Comparison of ENCODE assay signal across 20 mouse cellular contexts in genomic region chr4:136896461-136896860, GRCm38 (mm10). TPM values are rescaled to one million over a fixed set of nuclear protein-coding genes. Genes with fewer than 3 reads are reported as not detected.
DNase-seq lines count a peak whose midpoint lies in the region; ATAC-seq and TF ChIP-seq lines count a peak whose summit lies in the region.
"Had no signal": no experiment of that assay in that cellular context is flagged by ENCODE, and none has a peak within 500 bp of the region (broad histone marks: within the 10 kb centered on the region; RNA-seq: fewer than 3 reads in every experiment).

No protein-coding gene starts in this region.

- H3K4me2 ChIP-seq in forebrain, embryonic 11.5 days (ENCODE audit: low read depth, low read length, severe bottlenecking), result 0 out of 2 replicates have a peak overlapping the region, but pooled peaks have one; percentile 32
- H3K4me2 ChIP-seq in forebrain, embryonic 16.5 days (ENCODE audit: low read length), result no peak overlapping the region
- H3K4me2 ChIP-seq in hindbrain, postnatal 0 days (ENCODE audit: low read depth, low read length), result peak overlapping the region; percentile 33; the same call in 1 of the 2 replicates

- H3K4me1 ChIP-seq in forebrain, embryonic 11.5 days (replicated peaks; ENCODE audit: control insufficient read depth, insufficient read depth, low read length), result peaks cover 5% of the 10 kb centered on the region; the same call in 1 of the 2 replicates
- H3K4me1 ChIP-seq in forebrain, embryonic 16.5 days (replicated peaks; ENCODE audit: control insufficient read depth, insufficient read depth, low read length), result peaks cover 4% of the 10 kb centered on the region; the same call in 1 of the 2 replicates
- H3K4me1 ChIP-seq in hindbrain, postnatal 0 days (ENCODE audit: insufficient read depth, low read length), result no peaks in the 10 kb centered on the region
- peaks cover 17% of the 10 kb centered on the region for H3K4me1 ChIP-seq in hindbrain, embryonic 10.5 days (replicated peaks)
- H3K4me1 ChIP-seq in spleen, adult 2 months (ENCODE audit: control insufficient read depth, insufficient read depth, insufficient read length), result no peaks in the 10 kb centered on the region
- H3K4me1 ChIP-seq in cerebellum, adult 2 months (ENCODE audit: control insufficient read depth, insufficient read depth, low read length), result no peaks in the 10 kb centered on the region

- no peak overlapping the region for H3K4me3 ChIP-seq in forebrain, embryonic 11.5 days (ENCODE audit: low read depth, low read length)
- H3K4me3 ChIP-seq in forebrain, embryonic 16.5 days (replicated peaks; ENCODE audit: low read length), result no peak overlapping the region
- no peak overlapping the region; the same call in 1 of the 2 replicates for H3K4me3 ChIP-seq in hindbrain, postnatal 0 days (ENCODE audit: low read length)
- no peak overlapping the region for H3K4me3 ChIP-seq in hindbrain, embryonic 10.5 days
- H3K4me3 ChIP-seq in spleen, adult 2 months (ENCODE audit: extremely low read depth, insufficient read depth, insufficient read length), result no peak overlapping the region
- H3K4me3 ChIP-seq in cerebellum, adult 2 months (replicated peaks; ENCODE audit: insufficient read depth, low read depth, low read length), result no peak overlapping the region
- H3K4me3 ChIP-seq: midbrain, embryonic 12.5 days had no signal

- no peak for ATAC-seq in forebrain, embryonic 11.5 days (replicated peaks; ENCODE audit: low FRiP score)
- no peak for ATAC-seq in forebrain, embryonic 16.5 days
- ATAC-seq in hindbrain, postnatal 0 days, result no peak

- no peaks in the 10 kb centered on the region for H3K36me3 ChIP-seq in forebrain, embryonic 11.5 days (ENCODE audit: control insufficient read depth, insufficient read depth, low read length)
- no peaks in the 10 kb centered on the region for H3K36me3 ChIP-seq in forebrain, embryonic 16.5 days (ENCODE audit: control insufficient read depth, insufficient read depth)
- no peaks in the 10 kb centered on the region for H3K36me3 ChIP-seq in hindbrain, postnatal 0 days (ENCODE audit: insufficient read depth, low read length)
- no peaks in the 10 kb centered on the region for H3K36me3 ChIP-seq in hindbrain, embryonic 10.5 days
- no peaks in the 10 kb centered on the region for H3K36me3 ChIP-seq in spleen, adult 2 months (ENCODE audit: control insufficient read depth, insufficient read depth, low read length)
- H3K36me3 ChIP-seq: hindbrain, embryonic 15.5 days; limb, embryonic 13.5 days; midbrain, embryonic 12.5 days had no signal

- no peak overlapping the region for H3K9ac ChIP-seq in forebrain, embryonic 11.5 days (ENCODE audit: low read length)
- H3K9ac ChIP-seq in forebrain, embryonic 16.5 days (replicated peaks; ENCODE audit: low read depth, low read length), result no peak overlapping the region
- no peak overlapping the region; the same call in 1 of the 2 replicates for H3K9ac ChIP-seq in hindbrain, postnatal 0 days (replicated peaks; ENCODE audit: low read length)
- H3K9ac ChIP-seq: hindbrain, embryonic 15.5 days; limb, embryonic 13.5 days; midbrain, embryonic 12.5 days had no signal

- WGBS in forebrain, embryonic 11.5 days, result 38% methylated on average over 10 of the region's 10 CpGs
- 34% methylated on average over 10 of the region's 10 CpGs for WGBS in forebrain, embryonic 16.5 days
- 31% methylated on average over 10 of the region's 10 CpGs for WGBS in hindbrain, postnatal 0 days
- WGBS in hindbrain, embryonic 10.5 days, result 35% methylated on average over 10 of the region's 10 CpGs
- 28% methylated on average over 10 of the region's 10 CpGs for WGBS in spleen, adult 2 months
- WGBS in cerebellum, adult 2 months, result 32% methylated on average over 10 of the region's 10 CpGs

- TF ChIP-seq CTCF in hindbrain, postnatal 0 days (IDR thresholded peaks at IDR 0.05; ENCODE audit: low read depth), result no peak
- no peak for TF ChIP-seq CTCF in spleen, adult 2 months (IDR thresholded peaks at IDR 0.05; ENCODE audit: extremely low read depth, insufficient read depth, insufficient read length, insufficient replicate concordance)
- no peak for TF ChIP-seq CTCF in cerebellum, adult 2 months (IDR thresholded peaks at IDR 0.05; ENCODE audit: borderline replicate concordance, insufficient read depth, low read depth, low read length)

- H3K27ac ChIP-seq in forebrain, embryonic 11.5 days (ENCODE audit: low read depth, low read length), result no peak overlapping the region
- H3K27ac ChIP-seq in forebrain, embryonic 16.5 days (ENCODE audit: low read length), result no peak overlapping the region
- H3K27ac ChIP-seq in hindbrain, postnatal 0 days, result no peak overlapping the region
- no peak overlapping the region for H3K27ac ChIP-seq in hindbrain, embryonic 10.5 days
- peak overlapping the region; percentile 30; the same call in 1 of the 2 replicates for H3K27ac ChIP-seq in spleen, adult 2 months (ENCODE audit: insufficient read depth, low read length)
- no peak overlapping the region for H3K27ac ChIP-seq in cerebellum, adult 2 months (ENCODE audit: insufficient read depth, low read length)
- H3K27ac ChIP-seq: hindbrain, embryonic 15.5 days; limb, embryonic 13.5 days; midbrain, embryonic 12.5 days had no signal

- no peak for TF ChIP-seq POLR2A in spleen, adult 2 months (IDR thresholded peaks at IDR 0.05; ENCODE audit: low read depth, low read length)
- TF ChIP-seq POLR2A in cerebellum, adult 2 months (IDR thresholded peaks at IDR 0.05; ENCODE audit: borderline replicate concordance, insufficient read depth, low read length), result no peak

- H3K27me3 ChIP-seq in forebrain, embryonic 11.5 days (ENCODE audit: control insufficient read depth, insufficient read depth, low read length), result peaks cover 12% of the 10 kb centered on the region
- peaks cover 20% of the 10 kb centered on the region for H3K27me3 ChIP-seq in forebrain, embryonic 16.5 days (replicated peaks; ENCODE audit: control insufficient read depth, insufficient read depth, low read length)
- peaks cover 9% of the 10 kb centered on the region for H3K27me3 ChIP-seq in hindbrain, postnatal 0 days (ENCODE audit: insufficient read depth, low read length)
- H3K27me3 ChIP-seq in hindbrain, embryonic 10.5 days (ENCODE audit: insufficient read depth, poor library complexity, severe bottlenecking), result peaks cover 71% of the 10 kb centered on the region
- H3K27me3 ChIP-seq in spleen, adult 2 months (ENCODE audit: control insufficient read depth, insufficient read depth, low read length), result no peaks in the 10 kb centered on the region
- no peaks in the 10 kb centered on the region for H3K27me3 ChIP-seq in cerebellum, adult 2 months (ENCODE audit: control insufficient read depth, insufficient read depth, low read length)

- no peak for DNase-seq in forebrain, embryonic 11.5 days (ENCODE audit: low spot score)
- no peak for DNase-seq in hindbrain, postnatal 0 days (ENCODE audit: low spot score)
- DNase-seq in hindbrain, embryonic 10.5 days (ENCODE audit: low spot score), result no peak
- no peak for DNase-seq in spleen, adult 2 months (ENCODE audit: low read depth in 1 of 2, low spot score in 2 of 2)
- DNase-seq in spleen, postnatal 36 days (ENCODE audit: low spot score in 2 of 2), result no peak
- no peak for DNase-seq in cerebellum, adult 2 months
- DNase-seq: adrenal gland, postnatal 10 days; cerebellum, adult 18-20 months; kidney, adult 8-10 months; kidney, postnatal 25 days; lung, adult 2 months; lung, postnatal 4 days; right cerebral cortex, postnatal 14 days; thymus, postnatal 36 days had no signal

- H3K9me3 ChIP-seq in forebrain, embryonic 11.5 days (ENCODE audit: control insufficient read depth, low read length), result no peaks in the 10 kb centered on the region
- H3K9me3 ChIP-seq in forebrain, embryonic 16.5 days (ENCODE audit: control insufficient read depth, low read length), result no peaks in the 10 kb centered on the region
- no peaks in the 10 kb centered on the region for H3K9me3 ChIP-seq in hindbrain, postnatal 0 days (ENCODE audit: low read length)
- H3K9me3 ChIP-seq in hindbrain, embryonic 10.5 days, result no peaks in the 10 kb centered on the region
- H3K9me3 ChIP-seq: hindbrain, embryonic 15.5 days; limb, embryonic 13.5 days; midbrain, embryonic 12.5 days had no signal

RNA-seq across cellular contexts. Expression of gene C1qa, which starts 2.1 kb away (rescaled TPM):
- polyA plus RNA-seq in forebrain, embryonic 11.5 days (2014; fragmentation: Nextera tagmentation; extraction: Ambion mirVana), result 8.2 and 11.3 TPM in 2 replicates
- polyA plus RNA-seq in forebrain, embryonic 16.5 days (2015; fragmentation: Nextera tagmentation; extraction: Ambion mirVana), result 16.8 and 24.6 TPM in 2 replicates
- 49.6 and 55.4 TPM in 2 replicates for total RNA-seq in hindbrain, postnatal 0 days (2014; rRNA removed)
- polyA plus RNA-seq in hindbrain, postnatal 0 days (2015; fragmentation: Nextera tagmentation; extraction: Ambion mirVana), result 48.4 and 49.9 TPM in 2 replicates
- 4.8 and 10.8 TPM in 2 replicates for polyA plus RNA-seq in hindbrain, embryonic 10.5 days (2016; fragmentation: Nextera tagmentation; extraction: Ambion mirVana)
- polyA plus RNA-seq in spleen, adult 2 months (2012; rRNA removed), result 214 and 227 TPM in 2 replicates
- polyA plus RNA-seq in cerebellum, adult 2 months (2012; rRNA removed), result 30.2 and 34.0 TPM in 2 replicates
- total RNA-seq: CH12.LX had no signal

RNA-seq across cellular contexts. Expression of gene C1qc, which starts 3.6 kb away (rescaled TPM):
- 10.0 and 10.7 TPM in 2 replicates for polyA plus RNA-seq in forebrain, embryonic 11.5 days (2014; fragmentation: Nextera tagmentation; extraction: Ambion mirVana)
- 13.9 and 17.6 TPM in 2 replicates for polyA plus RNA-seq in forebrain, embryonic 16.5 days (2015; fragmentation: Nextera tagmentation; extraction: Ambion mirVana)
- total RNA-seq in hindbrain, postnatal 0 days (2014; rRNA removed), result 71.8 and 90.1 TPM in 2 replicates
- polyA plus RNA-seq in hindbrain, postnatal 0 days (2015; fragmentation: Nextera tagmentation; extraction: Ambion mirVana), result 47.1 and 48.3 TPM in 2 replicates
- 7.5 and 18.5 TPM in 2 replicates for polyA plus RNA-seq in hindbrain, embryonic 10.5 days (2016; fragmentation: Nextera tagmentation; extraction: Ambion mirVana)
- 436 and 459 TPM in 2 replicates for polyA plus RNA-seq in spleen, adult 2 months (2012; rRNA removed)
- 26.6 and 28.6 TPM in 2 replicates for polyA plus RNA-seq in cerebellum, adult 2 months (2012; rRNA removed)
- total RNA-seq: CH12.LX; common myeloid progenitor, adult 5-6 weeks had no signal

RNA-seq across cellular contexts. Expression of gene C1qb, which starts 10.5 kb away (rescaled TPM):
- 19.7 and 21.1 TPM in 2 replicates for polyA plus RNA-seq in forebrain, embryonic 11.5 days (2014; fragmentation: Nextera tagmentation; extraction: Ambion mirVana)
- 24.1 and 32.0 TPM in 2 replicates for polyA plus RNA-seq in forebrain, embryonic 16.5 days (2015; fragmentation: Nextera tagmentation; extraction: Ambion mirVana)
- 65.5 and 72.0 TPM in 2 replicates for total RNA-seq in hindbrain, postnatal 0 days (2014; rRNA removed)
- 75.8 and 79.7 TPM in 2 replicates for polyA plus RNA-seq in hindbrain, postnatal 0 days (2015; fragmentation: Nextera tagmentation; extraction: Ambion mirVana)
- 23.4 and 38.4 TPM in 2 replicates for polyA plus RNA-seq in hindbrain, embryonic 10.5 days (2016; fragmentation: Nextera tagmentation; extraction: Ambion mirVana)
- polyA plus RNA-seq in spleen, adult 2 months (2012; rRNA removed), result 284 and 304 TPM in 2 replicates
- 41.8 and 46.8 TPM in 2 replicates for polyA plus RNA-seq in cerebellum, adult 2 months (2012; rRNA removed)
- total RNA-seq: CH12.LX had no signal
